Mouse (Mus musculus): Measurements from ENCODE around the gene Pde4b.
A peak's percentile ranks its signal among the peaks of the same experiment; 100 is the strongest.
"Not testable (repeated sequence)": the region's sequence is repeated elsewhere in the genome, so short reads cannot be mapped to it uniquely, and the experiment has no call there.

Gene Pde4b

DNA sequence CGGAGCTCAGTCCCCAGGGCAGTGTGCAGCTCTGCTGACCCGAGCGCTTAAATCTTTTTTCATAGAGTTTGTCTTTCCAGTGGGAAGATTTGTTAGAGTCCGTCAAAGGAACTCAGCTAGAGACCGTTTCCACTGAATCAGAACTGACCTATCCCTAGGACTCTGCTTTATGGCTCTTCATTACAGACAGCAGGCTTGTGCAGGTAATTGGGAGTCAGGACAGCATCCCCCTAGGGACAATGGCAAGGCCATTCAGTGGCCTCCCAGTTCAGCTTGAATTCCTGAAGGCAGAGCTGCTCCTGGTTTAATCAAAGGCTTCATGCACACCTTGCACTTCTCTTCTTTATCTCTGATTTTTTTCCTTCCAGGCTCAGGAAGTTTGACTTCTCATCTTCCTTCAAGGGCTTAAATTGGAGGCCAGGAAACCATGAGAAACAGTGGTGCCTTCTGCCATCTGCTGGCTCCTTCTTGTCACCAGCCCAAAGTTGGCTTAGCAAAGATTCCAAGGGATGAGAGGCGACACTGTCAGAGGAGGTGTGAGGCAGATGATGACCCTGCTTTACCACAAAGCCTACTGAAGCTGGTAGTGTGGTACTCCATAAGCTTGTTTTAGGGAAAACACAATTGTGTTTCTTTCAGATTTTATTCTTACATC is 393.6 kb downstream of the Pde4b start:
- peak in 1 of 2 experiments; percentile 9 for DNase-seq (ENCODE audit: low spot score in 2 of 2)

DNA sequence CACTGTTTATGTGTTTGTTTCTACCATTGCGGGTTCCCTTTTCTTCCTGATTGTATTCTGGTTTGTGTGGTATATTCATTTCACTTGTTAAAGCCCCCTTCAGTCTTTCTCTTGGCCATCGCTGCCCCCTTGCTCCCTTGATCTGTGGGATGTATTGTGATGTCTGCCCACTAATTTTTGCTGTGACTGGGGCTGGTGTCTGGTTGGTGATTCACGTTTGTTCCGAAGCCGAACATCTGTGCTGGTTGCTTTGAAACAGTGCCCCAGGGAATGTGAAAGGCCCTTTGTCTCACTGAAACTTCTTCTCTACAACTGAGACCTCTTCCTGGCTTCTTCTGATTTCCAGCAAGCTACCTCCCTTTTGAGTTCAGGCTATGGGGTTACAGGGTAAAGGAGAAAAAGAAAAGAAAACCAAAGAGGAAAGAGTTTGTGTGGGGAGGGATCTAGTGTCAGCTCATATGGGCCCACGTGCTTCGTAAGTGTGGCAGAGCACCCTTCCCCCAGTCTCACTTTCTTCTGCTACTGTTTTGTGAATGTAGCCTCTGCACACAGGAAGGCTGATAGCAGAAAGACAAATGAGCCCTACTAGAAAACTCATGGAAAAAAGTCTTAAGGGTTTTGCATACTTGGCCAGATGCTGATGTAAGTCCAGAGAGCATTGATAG is 396.1 kb downstream of the Pde4b start:
- DNase-seq (ENCODE audit: low spot score in 2 of 2), result no peak

DNA sequence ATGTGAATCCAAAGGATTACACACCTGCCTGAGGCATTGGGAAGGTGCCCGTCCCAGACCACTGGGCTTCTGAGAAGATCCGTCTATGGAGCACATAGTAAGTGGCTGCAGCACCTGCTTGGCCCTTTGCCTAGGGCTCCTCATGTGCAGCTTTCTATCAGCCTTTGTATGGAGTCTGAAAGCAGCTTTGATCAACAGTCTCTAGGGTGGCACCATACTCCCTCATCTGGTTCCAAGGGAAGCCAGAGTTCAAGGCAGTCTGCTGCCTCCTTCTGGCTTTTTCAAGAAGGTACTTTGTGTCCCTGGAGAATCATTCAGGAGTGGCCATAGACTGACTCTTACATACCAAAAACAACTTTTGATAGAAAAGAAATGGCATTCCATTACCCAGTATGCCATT is 397.4 kb downstream of the Pde4b start:
- DNase-seq (ENCODE audit: low spot score in 2 of 2), result no peak

DNA sequence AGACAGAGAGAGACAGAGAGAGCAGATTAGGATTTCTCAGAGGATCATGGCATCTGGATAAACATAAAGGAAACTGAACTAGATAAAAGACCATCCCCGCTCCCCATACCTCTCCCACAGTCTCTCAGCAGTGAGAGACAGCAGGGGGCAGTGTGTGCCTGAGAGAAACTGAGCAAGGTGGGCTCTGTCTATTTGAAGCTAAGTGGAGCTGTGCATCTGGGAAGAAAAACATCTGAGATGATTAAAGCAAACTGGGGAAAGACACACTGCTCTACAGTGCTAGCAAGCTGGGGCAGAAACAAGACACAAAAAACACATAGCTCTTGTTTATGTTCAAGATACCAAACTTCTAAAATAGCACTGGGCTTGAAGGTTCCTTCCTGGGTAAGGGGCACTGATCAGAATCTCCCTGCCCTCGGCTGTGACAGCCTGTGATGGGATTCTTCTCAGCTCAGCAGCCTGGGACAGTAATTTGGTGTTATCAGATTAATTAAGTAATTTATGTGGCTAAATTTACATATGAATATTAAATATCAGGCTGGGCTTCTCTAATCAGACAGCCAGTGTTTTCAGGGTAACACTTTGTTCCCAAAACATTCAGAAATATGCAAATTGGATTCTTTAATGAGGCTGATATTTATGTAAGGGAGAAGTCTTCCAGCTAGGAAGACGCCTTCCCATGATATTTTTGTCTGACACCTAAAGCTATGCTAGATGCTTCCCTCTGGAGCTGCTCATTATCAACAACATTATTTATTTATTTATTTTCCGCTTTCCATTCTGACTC is 399.0 kb downstream of the Pde4b start:
- no peak for DNase-seq (ENCODE audit: low spot score in 2 of 2)

DNA sequence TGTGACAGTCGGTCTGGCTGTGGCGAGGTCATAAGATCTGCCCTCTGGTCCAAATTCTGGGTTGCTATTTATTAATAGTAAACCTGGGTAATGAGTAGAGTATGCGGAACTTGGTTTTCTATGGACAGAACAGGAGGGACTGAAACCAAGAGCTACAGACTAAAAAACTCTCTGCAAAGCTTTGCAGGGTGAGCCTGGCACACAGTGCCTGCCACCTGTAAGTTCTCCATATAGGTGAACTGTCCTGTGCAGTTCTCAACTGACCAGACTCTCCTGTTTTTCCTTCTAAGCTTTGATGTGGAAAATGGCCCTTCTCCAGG is 399.5 kb downstream of the Pde4b start:
- DNase-seq (ENCODE audit: low spot score in 2 of 2), result no peak

DNA sequence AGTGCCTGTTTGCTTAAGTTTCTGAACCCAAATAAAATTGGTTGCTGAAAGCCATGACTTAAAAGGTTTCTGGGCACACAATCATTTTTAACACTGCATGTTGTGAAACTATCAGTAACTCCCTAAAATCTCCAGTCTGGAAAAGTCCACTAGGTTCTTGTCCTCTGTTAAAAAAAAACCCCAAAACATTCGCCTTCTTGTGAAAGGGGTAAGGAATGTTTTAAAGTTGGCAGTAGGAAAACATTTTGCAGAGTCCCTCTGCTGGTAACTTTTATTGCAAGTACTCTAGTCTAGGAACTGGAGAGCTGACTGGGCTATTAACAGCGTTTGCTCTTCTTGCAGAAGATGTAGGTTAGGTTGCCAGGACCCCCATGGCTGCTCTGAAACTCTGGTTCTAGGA is 400.7 kb downstream of the Pde4b start:
- no peak for DNase-seq (ENCODE audit: low spot score in 2 of 2)

DNA sequence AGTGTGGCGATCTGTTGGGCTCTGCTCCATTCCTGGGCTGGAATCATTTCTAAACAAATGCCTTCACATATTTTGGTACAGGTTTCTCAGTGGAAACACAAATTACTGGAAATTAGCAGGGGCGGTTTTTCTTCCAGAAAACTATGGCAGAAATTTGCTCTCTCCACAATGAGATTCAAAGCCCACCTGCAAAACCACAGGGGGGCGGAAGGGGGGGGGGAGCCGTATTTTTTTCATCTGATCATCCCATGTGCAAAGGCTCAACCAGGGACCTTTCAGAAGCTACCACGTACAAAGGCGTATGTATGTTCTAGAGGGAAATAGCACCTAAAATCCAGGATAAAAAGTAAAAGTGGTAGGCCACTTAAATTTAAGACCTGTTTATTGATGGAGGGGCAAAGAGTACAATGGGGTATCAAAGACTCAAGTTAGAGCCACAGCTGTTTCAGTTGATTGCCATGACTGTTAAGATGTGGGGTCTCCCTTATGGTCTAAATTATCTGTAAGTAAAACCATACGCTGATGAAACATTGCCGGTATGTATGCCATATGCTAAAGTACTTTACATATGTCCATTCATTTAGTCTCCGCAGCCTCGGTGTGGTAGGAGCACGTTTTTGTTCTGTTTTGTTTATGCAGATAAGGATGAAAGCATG is 404.3 kb downstream of the Pde4b start:
- DNase-seq (ENCODE audit: low spot score in 2 of 2), result no peak

DNA sequence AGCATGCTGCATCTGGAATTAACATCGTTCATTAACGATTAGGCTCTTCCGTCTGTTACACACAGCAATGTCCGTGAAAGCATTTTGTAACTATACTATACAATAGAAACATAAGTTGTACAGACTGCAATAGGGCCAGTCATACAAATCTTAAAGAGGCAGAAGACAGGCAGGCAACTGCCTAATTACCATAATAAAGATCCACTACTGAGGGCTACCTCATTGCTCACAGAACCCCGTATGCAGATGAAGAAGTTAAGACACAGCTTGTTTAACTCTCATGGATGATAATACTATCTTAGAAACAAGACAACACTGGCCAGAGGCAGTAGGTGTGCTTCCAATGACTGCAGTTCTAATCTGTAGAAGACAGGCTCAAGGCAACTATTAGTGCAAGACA is 405.6 kb downstream of the Pde4b start:
- DNase-seq (ENCODE audit: low spot score in 2 of 2), result no peak

DNA sequence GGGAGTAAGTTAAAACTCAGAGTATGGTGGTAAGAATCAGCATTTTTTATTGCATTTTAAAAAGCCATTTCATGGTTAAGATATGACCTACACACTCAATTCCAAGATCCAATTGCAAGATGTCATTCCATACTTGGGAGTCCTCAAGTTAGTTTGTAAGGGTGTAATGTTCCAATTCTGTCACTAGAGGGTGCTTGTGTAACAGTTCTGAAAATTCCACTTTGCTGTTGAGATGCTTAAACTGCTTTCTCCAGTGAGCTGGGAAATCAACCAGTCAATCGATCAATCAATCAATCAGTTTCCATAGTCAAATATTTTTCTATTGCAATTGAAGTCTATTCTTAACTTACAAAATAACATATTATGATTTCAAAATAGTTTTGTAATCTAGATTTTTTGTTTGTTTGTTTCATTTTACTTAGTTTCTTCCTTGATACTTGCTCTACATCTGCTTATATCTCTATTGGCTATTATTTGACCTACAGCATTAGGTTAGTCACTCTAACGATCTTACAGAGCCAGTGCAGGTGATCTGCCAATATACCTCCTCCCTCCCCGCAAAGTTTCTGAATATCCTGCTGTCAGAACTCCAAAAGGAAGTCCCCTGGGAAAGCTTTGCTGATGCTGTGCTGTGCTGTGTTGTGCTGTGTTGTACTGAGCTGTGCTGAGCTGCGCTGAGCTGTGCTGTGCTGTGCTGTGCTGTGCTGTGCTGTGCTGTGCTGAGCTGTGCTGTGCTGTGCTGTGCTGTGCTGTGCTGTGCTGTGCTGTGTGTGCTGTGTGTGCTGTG is 406.2 kb downstream of the Pde4b start:
- DNase-seq (ENCODE audit: low spot score in 2 of 2), result no peak

DNA sequence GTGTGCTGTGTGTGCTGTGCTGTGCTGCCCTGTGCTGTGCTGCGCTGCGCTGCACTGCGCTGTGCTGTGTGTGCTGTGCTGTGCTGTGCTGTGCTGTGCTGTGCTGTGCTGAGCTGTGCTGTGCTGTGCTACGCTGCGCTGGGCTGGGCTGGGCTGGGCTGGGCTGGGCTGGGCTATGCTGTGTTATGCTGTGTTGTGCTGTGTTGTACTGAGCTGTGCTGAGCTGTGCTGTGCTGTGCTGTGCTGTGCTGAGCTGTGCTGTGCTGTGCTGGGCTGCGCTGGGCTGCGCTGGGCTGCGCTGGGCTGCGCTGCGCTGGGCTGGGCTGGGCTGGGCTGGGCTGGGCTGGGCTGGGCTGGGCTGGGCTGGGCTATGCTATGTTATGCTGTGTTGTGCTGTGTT is 406.9 kb downstream of the Pde4b start:
- DNase-seq (ENCODE audit: low spot score in 2 of 2), result not testable (repeated sequence)

DNA sequence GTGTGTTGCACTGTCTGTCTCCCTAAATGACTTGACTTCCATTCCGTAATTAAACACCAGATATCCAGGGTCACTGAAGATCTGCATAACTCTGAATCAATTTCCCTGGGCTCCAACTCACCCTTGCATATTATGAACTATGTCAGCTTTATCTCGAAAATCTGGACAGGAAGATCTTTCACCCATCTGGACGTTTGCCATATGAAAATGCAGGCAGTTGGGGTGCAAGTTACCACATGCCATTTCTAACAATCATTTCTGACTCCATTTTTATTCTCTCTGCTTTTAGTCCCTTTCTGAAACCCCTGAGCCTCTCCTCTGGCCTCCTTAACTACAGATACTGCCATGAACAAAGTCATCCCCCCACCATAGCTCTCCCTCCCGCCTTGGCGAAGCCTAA is 407.7 kb downstream of the Pde4b start:
- peak in 1 of 2 experiments; percentile 9 for DNase-seq (ENCODE audit: low spot score in 2 of 2)

DNA sequence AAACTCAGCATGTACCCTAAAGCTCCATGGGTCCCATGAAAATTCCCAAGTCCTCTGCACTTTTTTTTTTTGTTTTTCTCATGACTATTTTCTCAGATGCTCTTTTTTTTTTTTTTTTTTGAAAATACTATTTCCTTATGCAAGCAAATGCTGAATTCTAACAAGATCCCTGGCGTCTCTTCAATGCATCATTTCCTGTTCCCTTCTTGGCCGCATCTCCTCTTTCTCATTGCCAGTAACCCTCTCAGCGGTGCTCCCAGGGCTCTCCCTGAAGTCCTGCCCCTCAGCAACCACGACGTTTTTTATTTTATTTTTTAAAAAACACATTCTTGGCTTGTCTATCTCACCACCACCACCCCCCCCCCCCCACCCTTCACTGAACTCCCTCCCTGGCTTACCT is 408.1 kb downstream of the Pde4b start:
- DNase-seq (ENCODE audit: low spot score in 2 of 2), result peak in 1 of 2 experiments; percentile 5

DNA sequence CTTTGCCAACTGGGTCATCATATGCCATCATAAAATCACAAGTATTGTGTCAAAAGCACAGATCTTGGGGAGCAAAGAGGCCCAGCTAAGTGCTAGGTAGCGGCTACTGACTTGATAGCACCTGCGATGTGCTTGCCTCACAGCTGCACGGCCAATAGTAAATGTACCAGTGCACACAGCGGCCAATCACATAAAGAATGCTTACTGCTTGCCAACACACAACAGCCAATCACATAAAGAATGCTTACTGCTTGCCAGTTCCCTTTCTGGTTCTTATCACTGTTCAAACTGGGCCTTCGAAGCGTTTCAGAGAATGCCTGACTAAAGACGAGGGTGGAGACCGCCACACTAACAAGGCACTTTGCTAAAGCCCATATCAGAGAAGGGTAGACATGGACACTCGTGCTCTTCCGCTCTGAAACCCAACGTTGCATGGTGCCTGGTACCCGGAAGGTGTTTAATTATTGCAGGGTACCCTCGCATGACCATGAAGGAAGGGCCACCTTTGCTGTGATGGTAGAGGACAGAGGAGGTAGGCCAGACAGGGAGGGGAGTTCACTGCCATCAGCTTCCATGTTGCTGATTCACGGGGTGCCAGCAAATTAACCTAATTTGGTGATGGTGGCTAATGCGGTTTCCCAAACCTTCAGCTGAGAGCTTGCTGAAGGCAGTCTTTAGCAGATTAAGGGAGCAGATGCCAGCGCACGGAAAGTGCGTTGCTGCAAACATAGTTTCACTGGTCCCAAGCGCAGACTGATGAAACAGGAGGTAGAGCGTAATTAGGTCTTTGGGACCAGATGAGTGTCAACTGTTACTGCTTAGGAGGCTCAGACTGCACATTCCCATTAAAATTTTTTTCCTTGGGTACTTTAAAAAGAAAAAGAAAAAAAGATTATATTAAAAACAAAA is 409.2 kb downstream of the Pde4b start:
- no peak for DNase-seq (ENCODE audit: low spot score in 2 of 2)

DNA sequence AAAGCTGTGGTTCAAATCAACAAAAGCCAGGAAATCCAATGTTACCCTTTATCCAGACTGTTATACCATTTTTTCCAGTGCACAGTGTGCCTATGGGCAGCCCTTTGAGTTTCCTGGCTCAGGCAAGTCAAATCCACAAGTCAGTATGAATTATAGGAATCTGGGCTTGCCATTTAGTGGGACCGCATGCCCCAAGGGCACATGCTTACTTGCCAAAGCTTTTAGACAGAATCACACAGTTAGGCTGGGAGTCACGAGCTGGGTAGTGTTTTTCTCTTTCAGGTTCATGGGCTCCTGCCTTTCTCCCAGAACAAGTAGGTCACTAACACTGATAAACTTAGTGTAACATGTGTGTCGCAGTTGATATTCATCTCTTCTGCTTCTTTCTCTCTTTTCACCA is 409.9 kb downstream of the Pde4b start:
- no peak for DNase-seq (ENCODE audit: low spot score in 2 of 2)

DNA sequence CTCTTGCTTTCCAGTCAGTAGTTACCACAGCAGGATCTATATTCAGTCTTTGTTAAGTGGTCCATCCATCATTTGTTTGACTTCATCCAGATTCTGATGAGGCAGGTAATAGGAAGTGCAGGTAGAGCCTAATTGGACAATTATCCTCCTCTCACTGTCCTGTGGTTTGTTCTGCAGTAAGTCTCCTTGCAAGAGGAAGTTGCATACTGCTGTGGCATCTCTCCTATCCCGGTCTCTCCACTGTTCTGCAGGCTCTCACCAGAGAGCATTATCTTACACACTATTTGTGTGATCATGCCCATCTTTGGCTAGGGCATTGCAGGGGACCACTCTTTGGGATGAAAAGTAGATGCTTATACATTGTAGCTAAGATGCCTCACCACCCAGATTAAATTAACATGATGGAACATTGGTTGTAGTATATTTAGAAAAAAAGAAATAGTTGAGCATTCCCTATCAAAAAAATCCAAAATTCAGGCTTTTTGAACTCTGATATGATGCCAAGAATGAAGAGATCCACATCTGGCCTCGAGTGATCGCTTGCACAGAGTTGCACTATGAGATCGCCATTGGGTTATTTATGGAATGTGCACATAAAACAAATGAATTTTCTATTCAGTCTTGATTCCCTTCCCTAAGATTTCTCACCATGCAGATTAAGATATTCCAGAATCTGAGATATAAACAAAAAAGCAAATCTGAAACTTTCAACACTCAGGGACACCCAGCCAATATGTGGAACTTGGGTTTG is 411.0 kb downstream of the Pde4b start:
- no peak for DNase-seq (ENCODE audit: low spot score in 2 of 2)

DNA sequence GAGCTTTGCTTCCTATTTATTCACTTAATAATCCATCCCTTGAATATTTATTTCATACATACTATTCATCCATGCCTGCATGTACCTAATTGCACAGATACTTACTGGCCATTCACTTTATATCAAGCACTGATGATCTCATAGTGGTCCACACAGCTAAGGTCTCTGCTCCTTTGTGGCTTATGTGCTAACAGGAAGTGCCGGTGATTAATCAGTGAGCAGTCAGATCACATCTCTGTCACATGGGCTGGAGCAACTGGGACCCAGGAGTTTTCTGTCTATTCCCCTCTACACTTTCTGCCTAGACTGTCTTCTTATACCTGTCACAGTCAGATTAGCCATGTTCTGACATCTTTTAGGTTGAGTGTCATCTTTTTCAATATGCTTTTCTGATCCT is 411.6 kb downstream of the Pde4b start:
- no peak for DNase-seq (ENCODE audit: low spot score in 2 of 2)

DNA sequence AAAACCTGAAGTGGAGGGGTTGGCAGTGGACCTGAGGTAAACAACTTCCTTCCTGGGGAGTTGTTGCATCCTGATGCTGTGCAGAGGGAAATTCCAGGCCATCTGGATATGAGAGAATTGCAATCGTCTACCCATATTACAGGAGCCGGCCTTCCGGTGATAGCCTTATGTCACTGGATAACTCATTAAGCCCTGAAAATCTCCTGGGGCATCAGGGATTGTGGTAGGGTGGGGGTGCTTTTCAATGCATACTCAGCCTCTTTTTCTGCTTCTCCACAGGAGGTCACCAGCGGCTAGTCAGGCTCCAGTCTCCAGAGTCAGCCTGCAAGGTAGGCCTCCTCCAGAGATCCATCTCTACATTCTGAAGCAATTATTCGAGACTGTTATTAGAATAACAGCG is 418.4 kb downstream of the Pde4b start:
- DNase-seq (ENCODE audit: low spot score in 2 of 2), result no peak

DNA sequence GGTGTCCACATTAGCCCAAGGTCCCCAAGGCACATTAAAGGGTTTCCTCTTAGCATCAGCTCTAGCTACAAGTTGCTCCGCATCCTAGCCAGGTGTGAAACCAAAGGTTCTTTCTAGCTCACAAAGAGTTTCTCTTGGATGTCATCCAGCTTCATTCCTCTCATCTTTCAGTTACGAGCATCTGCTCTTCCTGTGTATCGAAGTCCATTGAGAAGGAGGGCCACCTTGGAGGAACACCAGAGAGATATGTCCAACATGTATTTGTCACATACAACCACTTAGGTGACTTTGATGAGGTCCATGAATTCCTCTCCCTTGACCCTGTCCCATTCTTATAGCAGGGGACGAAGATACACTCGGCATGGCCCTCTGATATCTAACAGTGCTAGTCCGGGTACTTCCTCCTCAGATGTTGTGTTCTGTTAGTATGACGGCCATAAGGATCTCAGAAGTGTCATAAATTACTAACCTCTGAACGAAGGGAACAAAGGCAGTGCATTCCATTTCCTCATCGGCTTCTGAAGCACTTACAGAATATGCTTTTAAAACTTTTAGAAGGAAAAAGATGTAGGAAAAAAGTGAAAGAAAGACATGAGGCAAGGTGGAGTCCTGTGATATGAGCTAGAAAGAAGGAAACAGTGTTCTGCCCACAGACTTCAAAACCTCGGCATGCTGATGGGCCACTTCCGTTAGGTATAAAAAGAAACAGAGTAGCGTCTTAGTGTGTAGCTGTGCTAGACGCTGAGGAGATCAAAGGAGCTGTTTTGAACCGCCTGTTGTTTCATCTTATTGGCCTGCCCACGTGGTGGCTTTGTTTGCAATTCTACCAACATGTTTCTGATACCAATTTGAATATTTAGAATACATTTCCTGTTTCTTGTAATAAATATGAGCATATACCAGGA is 419.3 kb downstream of the Pde4b start:
- no peak for DNase-seq (ENCODE audit: low spot score in 2 of 2)

DNA sequence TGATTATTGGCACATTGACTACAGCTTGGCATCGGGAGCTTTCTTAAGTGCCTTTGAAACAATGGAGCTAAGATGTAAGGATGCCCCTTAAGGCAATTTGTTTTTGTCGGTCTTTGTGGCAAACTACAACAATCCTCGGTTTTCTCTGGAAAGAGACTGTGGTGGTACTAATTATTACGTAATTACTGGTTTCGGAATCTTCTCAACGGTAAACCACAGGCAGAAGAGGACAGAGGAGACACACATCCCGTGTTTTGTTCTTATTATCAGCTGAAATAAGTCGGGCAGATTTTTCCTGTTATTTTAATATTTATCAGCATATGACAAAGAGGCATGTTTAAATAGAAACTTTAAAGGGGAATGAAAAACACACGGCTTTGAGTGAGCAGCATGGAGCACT is 420.0 kb downstream of the Pde4b start:
- no peak for DNase-seq (ENCODE audit: low spot score in 2 of 2)
